Mouse (Mus musculus): Measurements from ENCODE around the gene Aim2. TPM values are rescaled to one million over a fixed set of nuclear protein-coding genes. Genes with fewer than 3 reads are reported as not detected.
"Not testable (repeated sequence)": the region's sequence is repeated elsewhere in the genome, so short reads cannot be mapped to it uniquely, and the experiment has no call there.

Gene Aim2
- total RNA-seq (2021), result 1 to 10 TPM; 1.2 to 1.4 TPM

- intact Hi-C loops (cut with DNase I), result no loop called here
- no peak for DNase-seq
Measured at GRCm38 (mm10) chr1:173350372-173350957, at the start of gene Aim2. Gene Aim2 (plus strand): TSS chr1:173350879.

GRCm38 (mm10) chr1:173302795-173303194 lies 47.9 kb upstream of the Aim2 start:
- intact Hi-C loops (cut with DNase I), result not testable (repeated sequence)

GRCm38 (mm10) chr1:173313535-173314050 lies 37.1 kb upstream of the Aim2 start:
- DNase-seq; intact Hi-C loops (cut with DNase I): not testable (repeated sequence)

More at GRCm38 (mm10) chr1:173302795-173303194, 47.9 kb upstream of the Aim2 start:
- DNase-seq, result not testable (repeated sequence)

- intact Hi-C loops (cut with DNase I), result no loop called here
- no peak for DNase-seq
Measured at GRCm38 (mm10) chr1:173315725-173316124, 35.0 kb upstream of the Aim2 start.

- intact Hi-C loops (cut with DNase I), result no loop called here
- DNase-seq, result no peak
Measured at GRCm38 (mm10) chr1:173317925-173318477, 32.7 kb upstream of the Aim2 start.

- no peak for DNase-seq
- intact Hi-C loops (cut with DNase I), result loop anchor here (5.0 kb wide), 1 partner anchor 76 kb away; no protein-coding TSS in a partner anchor
Measured at GRCm38 (mm10) chr1:173321593-173322248, 29.0 kb upstream of the Aim2 start.

- intact Hi-C loops (cut with DNase I), result loop anchor here (5.0 kb wide), 1 partner anchor 75 kb away; no protein-coding TSS in a partner anchor
- DNase-seq, result no peak
Measured at GRCm38 (mm10) chr1:173322249-173322627, 28.4 kb upstream of the Aim2 start.

- peak; percentile 18 to 29 for DNase-seq
- intact Hi-C loops (cut with DNase I), result loop anchor here (2.0 to 5.0 kb wide), 2 partner anchors 53 to 73 kb away; no protein-coding TSS in a partner anchor
Measured at GRCm38 (mm10) chr1:173323839-173324585, 26.7 kb upstream of the Aim2 start.

- intact Hi-C loops (cut with DNase I), result loop anchor here (2.0 to 5.0 kb wide), 2 partner anchors 52 to 72 kb away; no protein-coding TSS in a partner anchor
- DNase-seq, result no peak
Measured at GRCm38 (mm10) chr1:173324961-173325360, 25.7 kb upstream of the Aim2 start.

GRCm38 (mm10) chr1:173325395-173325794 lies 25.3 kb upstream of the Aim2 start:
- DNase-seq, result no peak
- intact Hi-C loops (cut with DNase I), result loop anchor here (2.0 kb wide), 1 partner anchor 51 kb away; no protein-coding TSS in a partner anchor

GRCm38 (mm10) chr1:173326552-173326951 lies 24.1 kb upstream of the Aim2 start:
- intact Hi-C loops (cut with DNase I), result no loop called here

GRCm38 (mm10) chr1:173328446-173328845 lies 22.2 kb upstream of the Aim2 start:
- DNase-seq, result no peak
- intact Hi-C loops (cut with DNase I), result no loop called here

More at GRCm38 (mm10) chr1:173326552-173326951, 24.1 kb upstream of the Aim2 start:
- DNase-seq, result no peak

- no peak for DNase-seq
Measured at GRCm38 (mm10) chr1:173329185-173329584, 21.5 kb upstream of the Aim2 start.

GRCm38 (mm10) chr1:173329743-173330142 lies 20.9 kb upstream of the Aim2 start:
- intact Hi-C loops (cut with DNase I), result no loop called here
- DNase-seq, result no peak

More at GRCm38 (mm10) chr1:173329185-173329584, 21.5 kb upstream of the Aim2 start:
- intact Hi-C loops (cut with DNase I), result no loop called here

- intact Hi-C loops (cut with DNase I), result no loop called here
- DNase-seq, result no peak
Measured at GRCm38 (mm10) chr1:173332418-173332817, 18.3 kb upstream of the Aim2 start.

- DNase-seq, result no peak
- intact Hi-C loops (cut with DNase I), result no loop called here
Measured at GRCm38 (mm10) chr1:173333312-173334253, 17.1 kb upstream of the Aim2 start, which contains the start of gene Ackr1. Gene Ackr1 (minus strand): TSS chr1:173333750.

GRCm38 (mm10) chr1:173335903-173336302 lies 14.8 kb upstream of the Aim2 start:
- intact Hi-C loops (cut with DNase I), result no loop called here
- no peak for DNase-seq

- intact Hi-C loops (cut with DNase I), result no loop called here
Measured at GRCm38 (mm10) chr1:173337008-173337407, 13.7 kb upstream of the Aim2 start.

GRCm38 (mm10) chr1:173339543-173339942 lies 11.1 kb upstream of the Aim2 start:
- intact Hi-C loops (cut with DNase I), result loop anchor here (1.0 to 2.0 kb wide), 2 partner anchors 37 to 59 kb away; no protein-coding TSS in a partner anchor
- DNase-seq, result peak; percentile 37 to 66

More at GRCm38 (mm10) chr1:173337008-173337407, 13.7 kb upstream of the Aim2 start:
- DNase-seq, result no peak

Data from heart, postnatal 36 days (tissue).